ENCODE assay signal across 8 mouse cellular contexts in the genomic region with DNA sequence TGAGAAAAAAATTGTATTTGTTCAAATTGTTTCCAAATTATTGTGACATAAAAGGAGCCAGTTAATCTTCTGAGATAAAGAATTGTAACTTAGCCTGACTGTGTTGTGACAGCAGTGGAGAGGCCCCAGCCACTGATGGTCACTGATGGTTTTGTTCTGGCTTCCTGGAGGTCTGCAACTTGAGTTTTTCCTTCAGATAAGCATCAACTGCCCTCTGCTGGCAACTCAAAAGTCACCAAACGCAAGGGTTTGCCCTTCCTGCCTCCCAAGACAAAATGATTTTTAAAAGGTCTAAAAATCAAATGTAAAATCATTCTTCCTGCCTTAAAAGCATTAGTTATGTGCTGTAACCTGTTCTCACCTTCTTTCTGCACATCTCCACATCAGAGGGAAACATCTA.
DNase-seq lines count a peak whose midpoint lies in the region; ATAC-seq and TF ChIP-seq lines count a peak whose summit lies in the region.
"Had no signal": no experiment of that assay in that cellular context is flagged by ENCODE, and none has a peak within 500 bp of the region (broad histone marks: within the 10 kb centered on the region; RNA-seq: fewer than 3 reads in every experiment).

No protein-coding gene starts in this region.

- no peaks in the 10 kb centered on the region for H3K79me3 ChIP-seq in C2C12 (ENCODE audit: low read depth)

- peak; percentile 21 for TF ChIP-seq CTCF in C2C12 (IDR thresholded peaks at IDR 0.05; ENCODE audit: control insufficient read depth, insufficient read depth, insufficient read length)
- TF ChIP-seq CTCF in left cerebral cortex, adult 2 months (IDR thresholded peaks at IDR 0.05) = peak; percentile 67

- no peak for ATAC-seq in hindbrain, embryonic 14.5 days (ENCODE audit: low FRiP score)
- no peak for ATAC-seq in hindbrain, embryonic 13.5 days (ENCODE audit: low FRiP score)

- peak; percentile 59 for DNase-seq in hindbrain, embryonic 14.5 days (ENCODE audit: low spot score)
- peak; percentile 11 for DNase-seq in R1 (ENCODE audit: low read depth, low spot score)
- no peak for DNase-seq in left cerebral cortex, adult 2 months (ENCODE audit: extremely low spot score in 1 of 2, low spot score in 2 of 2)
- DNase-seq in T-cell, adult 2 months (ENCODE audit: low spot score) = no peak
- no peak for DNase-seq in testis, postnatal 14 days (ENCODE audit: low spot score)
- DNase-seq: cerebellum, adult 18-20 months had no signal

- no peaks in the 10 kb centered on the region for H3K4me1 ChIP-seq in hindbrain, embryonic 14.5 days (replicated peaks; ENCODE audit: control insufficient read depth, insufficient read depth, low read length)
- H3K4me1 ChIP-seq in hindbrain, embryonic 13.5 days (replicated peaks) = no peaks in the 10 kb centered on the region

- no peak overlapping the region for H3ac ChIP-seq in C2C12 (ENCODE audit: control insufficient read depth, insufficient read length, low read depth)

- H3K9me3 ChIP-seq in hindbrain, embryonic 14.5 days (ENCODE audit: control insufficient read depth, low read length) = no peaks in the 10 kb centered on the region
- peaks cover 5% of the 10 kb centered on the region; the same call in 1 of the 2 replicates for H3K9me3 ChIP-seq in hindbrain, embryonic 13.5 days

- H3K36me3 ChIP-seq in hindbrain, embryonic 14.5 days (replicated peaks; ENCODE audit: control insufficient read depth, insufficient read depth) = no peaks in the 10 kb centered on the region
- no peaks in the 10 kb centered on the region for H3K36me3 ChIP-seq in hindbrain, embryonic 13.5 days
- H3K36me3 ChIP-seq in C2C12 (ENCODE audit: control insufficient read depth, insufficient read depth) = no peaks in the 10 kb centered on the region

- H3K27ac ChIP-seq in hindbrain, embryonic 14.5 days = no peak overlapping the region
- no peak overlapping the region for H3K27ac ChIP-seq in hindbrain, embryonic 13.5 days
- H3K27ac ChIP-seq in left cerebral cortex, adult 2 months = no peak overlapping the region

- 44% methylated on average over 1 of the region's 1 CpGs for WGBS in hindbrain, embryonic 14.5 days
- WGBS in hindbrain, embryonic 13.5 days = 40% methylated on average over 1 of the region's 1 CpGs

- H3K9ac ChIP-seq in hindbrain, embryonic 14.5 days = no peak overlapping the region
- H3K9ac ChIP-seq in hindbrain, embryonic 13.5 days = no peak overlapping the region

- no peak overlapping the region for H3K4me3 ChIP-seq in hindbrain, embryonic 14.5 days (replicated peaks; ENCODE audit: low read length)
- H3K4me3 ChIP-seq in hindbrain, embryonic 13.5 days = no peak overlapping the region
- H3K4me3 ChIP-seq in C2C12 (ENCODE audit: insufficient read depth, poor library complexity, severe bottlenecking) = no peak overlapping the region
- H3K4me3 ChIP-seq in left cerebral cortex, adult 2 months = no peak overlapping the region

- intact Hi-C loops in left cerebral cortex, adult 2 months (cut with DNase I) = loop anchor here (2.0 to 10.0 kb wide), 2 partner anchors 300 to 340 kb away; no protein-coding TSS in a partner anchor

- no peaks in the 10 kb centered on the region for H3K79me2 ChIP-seq in C2C12 (ENCODE audit: control insufficient read depth, insufficient read depth)

- H3K27me3 ChIP-seq in hindbrain, embryonic 14.5 days (ENCODE audit: control insufficient read depth, insufficient read depth, low read length) = no peaks in the 10 kb centered on the region
- H3K27me3 ChIP-seq in hindbrain, embryonic 13.5 days = no peaks in the 10 kb centered on the region
- H3K27me3 ChIP-seq in C2C12 (ENCODE audit: control insufficient read depth, insufficient read depth, insufficient read length) = no peaks in the 10 kb centered on the region

- H3K4me2 ChIP-seq in hindbrain, embryonic 14.5 days (replicated peaks) = no peak overlapping the region
- H3K4me2 ChIP-seq in hindbrain, embryonic 13.5 days = no peak overlapping the region

TF ChIP-seq in C2C12, 6 proteins besides CTCF, POLR2A, EP300 and RAD21:
- TF ChIP-seq FOSL1 (IDR thresholded peaks at IDR 0.05; ENCODE audit: insufficient read depth, low read length, poor library complexity, severe bottlenecking) (no peak), MAX (IDR thresholded peaks at IDR 0.05) (no peak), CEBPB (IDR thresholded peaks at IDR 0.05; ENCODE audit: low read depth) (no peak), USF1 (IDR thresholded peaks at IDR 0.05; ENCODE audit: low read depth) (no peak), MYOD1 (IDR thresholded peaks at IDR 0.05; ENCODE audit: control insufficient read depth, insufficient read length, low read depth) (no peak), MYOG (IDR thresholded peaks at IDR 0.05; ENCODE audit: control insufficient read depth, extremely low read depth, insufficient read length) (no peak)

Comparison
In these comparisons a context has a peak if more than half of its experiments do, and no peak if none do; other contexts are left out.
1. DNase-seq: peak in hindbrain, embryonic 14.5 days (single experiment) and R1 (single experiment); none in left cerebral cortex, adult 2 months (0 of 2), T-cell, adult 2 months (single experiment) and testis, postnatal 14 days (single experiment).